Mouse (Mus musculus) forebrain, embryonic 14.5 days (tissue): ENCODE measurements around the gene Gps1. TPM values are rescaled to one million over a fixed set of nuclear protein-coding genes. Genes with fewer than 3 reads are reported as not detected.
A peak's percentile ranks its signal among the peaks of the same experiment; 100 is the strongest.

Source experiments
- ATAC-seq: fragments of 200-750 bp; cut with Nextera tagmentation; 2 replicates; pipeline ENCODE4 v1.8.0; 2017; ENCODE audit warnings: mild to moderate bottlenecking, moderate library complexity
- DNase-seq: peaks from one replicate; pipeline ENCODE4 v3.0.0-alpha.2; 2015; ENCODE audit warnings: low spot score
- H3K27ac ChIP-seq: fragments of 300-500 bp; sonication (generic); 2 replicates; pipeline ENCODE4 v1.5.1; 2014; ENCODE audit warnings: low read depth, mild to moderate bottlenecking, control low read depth, low read length, moderate library complexity
- H3K27me3 ChIP-seq: fragments of 300-500 bp; sonication (generic); replicated peaks from 2 replicates; pipeline ENCODE4 v1.6.1; 2014; ENCODE audit warnings: low read length, control low read depth, mixed read lengths; ENCODE audit not compliant: control insufficient read depth, insufficient read depth
- H3K36me3 ChIP-seq: fragments of 300-500 bp; sonication (generic); 2 replicates; pipeline ENCODE4 v1.6.1; 2014; ENCODE audit warnings: low read length, control low read depth; ENCODE audit not compliant: control insufficient read depth, insufficient read depth
- H3K4me1 ChIP-seq: fragments of 300-500 bp; sonication (generic); 2 replicates; pipeline ENCODE4 v1.6.1; 2014; ENCODE audit warnings: antibody characterized with exemption, low read length, control low read depth; ENCODE audit not compliant: control insufficient read depth, insufficient read depth
- H3K4me2 ChIP-seq: fragments of 300-500 bp; sonication (generic); 2 replicates; pipeline ENCODE4 v1.6.1; 2014; ENCODE audit warnings: mild to moderate bottlenecking, control low read depth, low read length
- H3K4me3 ChIP-seq: fragments of 300-500 bp; sonication (generic); 2 replicates; pipeline ENCODE4 v1.5.1; 2014; ENCODE audit warnings: low read depth, low read length, control low read depth
- H3K9ac ChIP-seq: fragments of 300-500 bp; sonication (generic); 2 replicates; pipeline ENCODE4 v1.6.1; 2014; ENCODE audit warnings: mild to moderate bottlenecking, low read length, control low read depth, moderate library complexity
- H3K9me3 ChIP-seq: fragments of 300-500 bp; sonication (generic); replicated peaks from 2 replicates; pipeline ENCODE4 v1.6.1; 2016; ENCODE audit warnings: low read length, control low read depth, mixed read lengths; ENCODE audit not compliant: control insufficient read depth
- WGBS: fragments of 180-500 bp; shearing (Covaris S2); extraction: QIAGEN DNeasy Blood & Tissue Kit; methylation state at CpG from one replicate; pipeline ENCODE4 v1.1.7; 2014; 5-methylcytosine and 5-hydroxymethylcytosine counted together
- polyA plus RNA-seq: library from polyadenylated mRNA; unstranded; fragments of >200 nt; fragmentation: Nextera tagmentation; extraction: Ambion mirVana; gene quantifications from 2 replicates; pipeline ENCODE4 v1.2.1, GENCODE M21; 2014

The Gps1 gene
- polyA plus RNA-seq, 1 experiment from 2014 or later = 348 TPM

GRCm38 (mm10) chr11:120808010-120808409 is 23.9 kb downstream of the Gps1 start:
- H3K27ac ChIP-seq = no peak overlapping the region
- no peaks in the 10 kb centered on the region for H3K9me3 ChIP-seq
- no peaks in the 10 kb centered on the region for H3K27me3 ChIP-seq
- no peak overlapping the region for H3K4me3 ChIP-seq
- DNase-seq (no peak), ATAC-seq (no peak)
- 92% methylated on average over 12 of the region's 12 CpGs for WGBS
- no peak overlapping the region for H3K4me2 ChIP-seq
- H3K4me1 ChIP-seq = no peaks in the 10 kb centered on the region
- H3K36me3 ChIP-seq = peaks cover 78% of the 10 kb centered on the region
- H3K9ac ChIP-seq = no peak overlapping the region

DNA sequence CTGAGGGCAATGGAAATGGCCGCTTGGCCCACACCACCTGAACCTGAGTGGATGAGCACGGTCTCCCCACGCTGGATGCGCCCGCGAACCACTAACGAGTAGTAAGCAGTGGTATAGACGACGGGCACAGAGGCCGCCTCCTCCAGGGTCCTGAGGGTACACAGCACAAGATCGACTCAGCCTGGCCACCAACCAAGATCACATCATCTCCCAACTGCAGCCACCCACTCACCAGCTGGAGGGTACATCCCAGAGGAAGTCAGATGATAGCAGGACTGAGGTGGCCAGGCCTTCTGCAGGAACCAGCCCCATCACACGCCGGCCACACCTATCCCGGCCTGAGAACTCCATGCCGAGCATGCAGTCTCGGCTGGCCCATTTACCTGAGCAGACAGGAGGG is 28.0 kb downstream of the Gps1 start:
- DNase-seq (no peak), ATAC-seq (no peak)
- Histone ChIP-seq H3K4me2 (no peak overlapping the region), H3K27me3 (no peaks in the 10 kb centered on the region), H3K4me3 (no peak overlapping the region), H3K36me3 (peaks cover 100% of the 10 kb centered on the region), H3K9me3 (no peaks in the 10 kb centered on the region), H3K27ac (no peak overlapping the region), H3K4me1 (no peaks in the 10 kb centered on the region), H3K9ac (no peak overlapping the region)
- 91% methylated on average over 16 of the region's 16 CpGs for WGBS

DNA sequence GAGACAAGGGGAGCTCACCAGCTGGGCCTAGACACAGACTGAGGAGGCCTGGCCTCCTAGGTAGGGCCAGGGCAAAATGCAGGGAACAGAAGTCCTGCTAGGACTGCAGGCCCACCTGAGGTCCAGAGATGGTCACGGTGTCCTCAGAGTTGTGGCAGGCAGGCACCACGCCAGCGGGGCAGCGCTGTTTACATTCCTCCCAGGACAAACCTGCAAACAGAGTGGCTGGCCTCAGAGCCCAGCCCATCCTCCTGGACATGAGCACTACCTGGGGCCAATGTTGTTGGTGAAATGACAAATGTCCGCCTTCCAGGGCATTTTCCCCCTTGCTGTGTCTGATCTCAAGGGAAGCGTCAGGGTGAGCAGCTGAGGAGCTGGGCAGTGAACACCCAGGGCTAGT is 33.3 kb downstream of the Gps1 start:
- Histone ChIP-seq H3K9me3 (no peaks in the 10 kb centered on the region), H3K27me3 (no peaks in the 10 kb centered on the region), H3K4me2 (no peak overlapping the region), H3K27ac (no peak overlapping the region), H3K36me3 (peaks cover 100% of the 10 kb centered on the region), H3K4me3 (no peak overlapping the region), H3K4me1 (peaks cover 13% of the 10 kb centered on the region), H3K9ac (no peak overlapping the region)
- no peak for ATAC-seq
- DNase-seq = no peak
- 96% methylated on average over 6 of the region's 6 CpGs for WGBS

DNA sequence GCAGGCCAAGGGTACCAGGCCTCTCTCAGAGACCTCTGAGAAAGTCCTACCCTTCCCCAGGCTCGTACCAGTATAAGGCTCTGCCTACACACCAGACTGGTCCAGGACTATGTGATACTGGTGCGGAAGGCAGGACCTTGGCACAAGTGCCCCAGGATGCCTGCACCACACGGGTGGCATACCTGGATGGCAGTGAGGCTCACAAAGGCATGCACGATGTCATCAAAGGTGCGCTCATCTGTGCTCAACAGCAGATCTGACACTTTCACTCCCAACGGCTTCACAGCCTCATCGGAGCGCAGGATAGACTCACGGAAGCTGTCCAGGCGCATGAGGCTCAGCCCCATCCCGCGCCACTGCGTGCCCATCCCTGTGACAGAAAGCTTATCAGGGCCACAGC is 34.2 kb downstream of the Gps1 start:
- no peaks in the 10 kb centered on the region for H3K27me3 ChIP-seq
- DNase-seq (no peak), ATAC-seq (no peak)
- no peak overlapping the region for H3K4me3 ChIP-seq
- H3K36me3 ChIP-seq = peaks cover 93% of the 10 kb centered on the region
- no peak overlapping the region for H3K4me2 ChIP-seq
- no peak overlapping the region for H3K27ac ChIP-seq
- H3K9ac ChIP-seq = no peak overlapping the region
- H3K4me1 ChIP-seq = peaks cover 19% of the 10 kb centered on the region
- 97% methylated on average over 13 of the region's 13 CpGs for WGBS
- H3K9me3 ChIP-seq = no peaks in the 10 kb centered on the region

DNA sequence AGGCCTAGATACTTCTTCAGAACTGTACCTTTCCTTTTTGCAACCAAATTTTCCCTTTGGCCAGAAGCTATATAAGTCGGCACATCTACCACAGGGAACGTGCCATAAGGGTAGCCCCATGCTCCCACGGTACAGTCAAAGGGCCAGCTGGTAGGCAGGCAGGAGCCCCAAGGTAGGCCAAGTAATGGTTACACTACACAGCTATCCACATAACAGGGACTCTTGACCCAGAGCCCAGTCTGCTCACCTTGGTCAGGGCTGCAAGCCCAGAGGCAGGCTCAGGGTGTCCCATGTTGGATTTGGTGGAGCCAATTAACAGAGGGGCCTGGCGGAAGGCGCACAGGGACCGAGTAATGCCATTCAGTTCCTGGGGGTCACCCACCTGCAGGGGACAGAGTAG is 35.5 kb downstream of the Gps1 start:
- Histone ChIP-seq H3K9ac (no peak overlapping the region), H3K27ac (no peak overlapping the region), H3K36me3 (peaks cover 80% of the 10 kb centered on the region), H3K4me3 (no peak overlapping the region), H3K27me3 (no peaks in the 10 kb centered on the region), H3K9me3 (no peaks in the 10 kb centered on the region), H3K4me2 (no peak overlapping the region), H3K4me1 (peaks cover 19% of the 10 kb centered on the region)
- no peak for ATAC-seq
- 93% methylated on average over 6 of the region's 6 CpGs for WGBS
- no peak for DNase-seq

GRCm38 (mm10) chr11:120820546-120820945 is 36.5 kb downstream of the Gps1 start:
- Histone ChIP-seq H3K27me3 (no peaks in the 10 kb centered on the region), H3K9me3 (no peaks in the 10 kb centered on the region), H3K4me2 (no peak overlapping the region), H3K27ac (no peak overlapping the region), H3K4me1 (peaks cover 25% of the 10 kb centered on the region), H3K9ac (no peak overlapping the region), H3K36me3 (peaks cover 70% of the 10 kb centered on the region), H3K4me3 (no peak overlapping the region)
- 85% methylated on average over 14 of the region's 14 CpGs for WGBS
- DNase-seq (no peak), ATAC-seq (no peak)

GRCm38 (mm10) chr11:120821076-120821922 is 37.2 kb downstream of the Gps1 start:
- no peaks in the 10 kb centered on the region for H3K9me3 ChIP-seq
- H3K4me2 ChIP-seq = peak overlapping the region; percentile 95
- H3K4me1 ChIP-seq = peaks cover 27% of the 10 kb centered on the region
- ATAC-seq = no peak
- H3K27ac ChIP-seq = no peak overlapping the region
- H3K36me3 ChIP-seq = peaks cover 65% of the 10 kb centered on the region
- H3K4me3 ChIP-seq = peak overlapping the region; percentile 86
- peak overlapping the region; percentile 43; the same call in 1 of the 2 replicates for H3K9ac ChIP-seq
- DNase-seq = no peak
- H3K27me3 ChIP-seq = no peaks in the 10 kb centered on the region
- WGBS = 77% methylated on average over 14 of the region's 14 CpGs

GRCm38 (mm10) chr11:120822321-120822720 is 38.2 kb downstream of the Gps1 start:
- peak overlapping the region; percentile 95 for H3K4me2 ChIP-seq
- DNase-seq = no peak
- peak overlapping the region; percentile 93 for H3K9ac ChIP-seq
- H3K27ac ChIP-seq = no peak overlapping the region
- H3K4me1 ChIP-seq = peaks cover 27% of the 10 kb centered on the region
- peaks cover 54% of the 10 kb centered on the region for H3K36me3 ChIP-seq
- peak overlapping the region; percentile 86 for H3K4me3 ChIP-seq
- 66% methylated on average over 4 of the region's 4 CpGs for WGBS
- no peak for ATAC-seq
- no peaks in the 10 kb centered on the region for H3K9me3 ChIP-seq
- H3K27me3 ChIP-seq = no peaks in the 10 kb centered on the region

DNA sequence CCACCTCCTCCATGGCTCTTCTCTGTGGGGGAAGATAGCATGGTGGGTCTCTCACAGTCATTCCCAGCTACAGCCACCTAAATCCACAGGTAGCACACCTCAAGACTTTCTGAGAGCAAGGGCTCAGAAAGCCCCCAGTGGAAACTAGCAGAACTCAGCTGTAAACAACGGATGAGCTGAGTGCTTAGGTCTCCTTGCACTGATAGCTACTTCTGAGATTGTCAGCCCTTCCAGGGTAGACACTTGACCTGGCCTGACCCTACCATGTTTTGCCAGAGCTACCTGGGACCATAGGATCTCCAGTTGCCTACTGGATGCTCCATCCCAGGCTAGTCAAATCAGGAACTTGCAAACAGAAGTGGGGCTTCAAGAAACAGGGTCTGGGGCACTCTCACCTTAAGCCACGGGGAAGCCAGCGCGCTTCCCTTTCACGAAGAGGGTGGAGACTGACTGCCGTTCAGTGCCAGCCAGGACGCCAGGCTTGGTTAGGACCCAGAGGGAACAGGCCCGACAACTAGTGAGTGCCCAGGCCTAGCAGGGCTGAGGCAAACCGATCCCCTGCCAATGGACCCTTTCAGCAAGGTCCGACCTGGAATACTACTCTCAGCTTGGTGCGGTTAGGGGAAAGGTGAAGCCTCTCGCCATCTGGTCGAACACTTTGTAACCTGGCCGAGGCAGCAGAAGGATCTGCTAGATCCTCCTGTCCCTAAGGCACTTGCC is 38.9 kb downstream of the Gps1 start:
- Histone ChIP-seq H3K4me2 (peak overlapping the region; percentile 95), H3K4me1 (peaks cover 27% of the 10 kb centered on the region), H3K9ac (peak overlapping the region; percentile 93), H3K36me3 (peaks cover 48% of the 10 kb centered on the region), H3K27me3 (no peaks in the 10 kb centered on the region), H3K27ac (peak overlapping the region; percentile 99), H3K9me3 (no peaks in the 10 kb centered on the region), H3K4me3 (peak overlapping the region; percentile 86)
- no peak for ATAC-seq
- peak; percentile 26 for DNase-seq
- under 1% methylated on average over 14 of the region's 14 CpGs for WGBS
